Mouse (Mus musculus) gastrocnemius, postnatal 4 days (tissue): Measurements from ENCODE around the gene Fsd1l. TPM values are rescaled to one million over a fixed set of nuclear protein-coding genes. Genes with fewer than 3 reads are reported as not detected.

Experiments
- DNase-seq, 2 experiments: peaks; one replicate each; pipeline ENCODE4 v3.0.0; 2021 to 2022; ENCODE audit warnings: low spot score in 2 of 2, mixed read lengths in 2 of 2
- total RNA-seq, 2 experiments: library from RNA; stranded (reverse); gene quantifications; 2 replicates each; pipeline ENCODE4 v1.2.3; 2021

Fsd1l gene
- total RNA-seq, 2 experiments from 2014 or later = 25.1 to 29.0 TPM

GRCm38 (mm10) chr4:53728121-53728520 is 96.8 kb downstream of the Fsd1l start:
- no peak for DNase-seq

GRCm38 (mm10) chr4:53738956-53739616 is 107.8 kb downstream of the Fsd1l start:
- DNase-seq = no peak

- no peak for DNase-seq
These were observed 118.6 kb downstream of the Fsd1l start for GRCm38 (mm10) chr4:53749831-53750230.

- DNase-seq = no peak
These were observed 119.3 kb downstream of the Fsd1l start for GRCm38 (mm10) chr4:53750391-53751120.

Other genes starting within 250 kb of the Fsd1l start
- 10 to 100 TPM; 39.3 to 42.1 TPM for gene Slc44a1, start 191.1 kb upstream of the Fsd1l start, total RNA-seq
- 1 to 10 TPM; 9.7 TPM for gene Fktn, start 82.5 kb downstream of the Fsd1l start, total RNA-seq
- gene Tal2, start 148.2 kb downstream of the Fsd1l start, total RNA-seq = 1 to 10 TPM; 1.0 to 1.3 TPM
- gene Tmem38b, start 194.6 kb downstream of the Fsd1l start, total RNA-seq = 10 to 100 TPM; 62.1 to 68.8 TPM